Mouse (Mus musculus) heart, adult 9 months (tissue): ENCODE data around the gene Gpr15.
A peak's percentile ranks its signal among the peaks of the same experiment; 100 is the strongest.

Experiments used
- DNase-seq, 2 experiments: peaks; one replicate each; pipeline ENCODE4 v3.0.0; 2022; ENCODE audit warnings: low spot score in 2 of 2

The Gpr15 gene

GRCm38 (mm10) chr16:58671212-58671985 lies 47.5 kb downstream of the Gpr15 start:
- no peak for DNase-seq

- no peak for DNase-seq
Observed at GRCm38 (mm10) chr16:58670643-58671042, 48.2 kb downstream of the Gpr15 start.

GRCm38 (mm10) chr16:58669917-58670630 lies 48.8 kb downstream of the Gpr15 start, which contains the start of gene Cpox:
Gene Cpox (plus strand): TSS chr16:58670292.
- DNase-seq: peak; percentile 78

- DNase-seq: peak in 1 of 2 experiments; percentile 22
Observed at GRCm38 (mm10) chr16:58669264-58669663, 49.6 kb downstream of the Gpr15 start.

DNA sequence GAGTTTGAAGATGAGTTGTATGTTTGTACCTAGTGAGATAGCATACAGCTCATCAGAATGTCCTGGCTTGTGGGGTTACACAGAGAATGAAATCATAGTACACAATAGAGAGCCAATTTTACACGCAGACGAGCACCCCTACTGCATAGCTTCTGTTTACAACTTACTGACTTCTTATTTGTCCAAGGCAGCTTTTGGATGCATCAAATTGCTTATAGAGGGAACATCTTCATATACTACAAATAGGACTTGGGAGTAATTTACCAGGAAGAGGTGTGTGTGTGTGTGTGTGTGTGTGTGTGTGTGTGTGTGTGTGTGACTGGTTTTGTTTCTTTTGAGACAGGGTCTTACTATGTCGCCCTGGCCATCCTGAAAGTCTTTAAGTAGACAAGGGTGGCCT lies 50.3 kb downstream of the Gpr15 start:
- no peak for DNase-seq
